Mouse (Mus musculus) embryonic facial prominence, embryonic 11.5 days (tissue): ENCODE measurements around the gene Ptdss2. TPM values are rescaled to one million over a fixed set of nuclear protein-coding genes. Genes with fewer than 3 reads are reported as not detected.

ENCODE experiments used
- ATAC-seq: fragments of 200-750 bp; cut with Nextera tagmentation; replicated peaks from 2 replicates; pipeline ENCODE4 v1.8.0; 2017; ENCODE audit warnings: low read depth; ENCODE audit not compliant: insufficient number of reproducible peaks, low FRiP score, low TSS enrichment
- DNase-seq: peaks from one replicate; pipeline ENCODE4 v3.0.0-alpha.2; 2015; ENCODE audit warnings: low spot score
- H3K27ac ChIP-seq: fragments of 300-500 bp; sonication (generic); replicated peaks from 2 replicates; pipeline ENCODE4 v1.5.1; 2014; ENCODE audit warnings: mild to moderate bottlenecking, low read depth, low read length, control low read depth
- H3K27me3 ChIP-seq: fragments of 300-500 bp; sonication (generic); 2 replicates; pipeline ENCODE4 v1.6.1; 2014; ENCODE audit warnings: mild to moderate bottlenecking, low read length, moderate library complexity, mixed read lengths; ENCODE audit not compliant: control insufficient read depth, insufficient read depth
- H3K36me3 ChIP-seq: fragments of 300-500 bp; sonication (generic); replicated peaks from 2 replicates; pipeline ENCODE4 v1.6.1; 2014; ENCODE audit warnings: low read depth, mild to moderate bottlenecking, low read length, moderate library complexity, mixed read lengths; ENCODE audit not compliant: control insufficient read depth, insufficient read depth
- H3K4me1 ChIP-seq: fragments of 300-500 bp; sonication (generic); 2 replicates; pipeline ENCODE4 v1.6.1; 2014; ENCODE audit warnings: low read length, mixed read lengths; ENCODE audit not compliant: control insufficient read depth, insufficient read depth
- H3K4me2 ChIP-seq: fragments of 300-500 bp; sonication (generic); 2 replicates; pipeline ENCODE4 v1.6.1; 2014; ENCODE audit warnings: low read depth, mild to moderate bottlenecking, control low read depth, low read length, moderate library complexity
- H3K4me3 ChIP-seq: fragments of 300-500 bp; sonication (generic); 2 replicates; pipeline ENCODE4 v1.5.1; 2014; ENCODE audit warnings: low read depth, low read length, control low read depth
- H3K9ac ChIP-seq: fragments of 300-500 bp; sonication (generic); replicated peaks from 2 replicates; pipeline ENCODE4 v1.6.1; 2014; ENCODE audit warnings: mild to moderate bottlenecking, control low read depth, low read length
- H3K9me3 ChIP-seq: fragments of 300-500 bp; sonication (generic); replicated peaks from 2 replicates; pipeline ENCODE4 v1.6.1; 2016; ENCODE audit warnings: mild to moderate bottlenecking, low read length, inconsistent platforms, mixed read lengths; ENCODE audit not compliant: control insufficient read depth
- WGBS: fragments of 180-500 bp; shearing (Covaris S2); extraction: QIAGEN DNeasy Blood & Tissue Kit; methylation state at CpG from one replicate; pipeline ENCODE4 v1.1.7; 2014; 5-methylcytosine and 5-hydroxymethylcytosine counted together
- polyA plus RNA-seq: library from polyadenylated mRNA; unstranded; fragments of >200 nt; fragmentation: Nextera tagmentation; extraction: Ambion mirVana; gene quantifications from 2 replicates; pipeline ENCODE4 v1.2.1, GENCODE M21; 2014

Gene Ptdss2
- polyA plus RNA-seq, 1 experiment from 2014 or later: 69.6 TPM

DNA sequence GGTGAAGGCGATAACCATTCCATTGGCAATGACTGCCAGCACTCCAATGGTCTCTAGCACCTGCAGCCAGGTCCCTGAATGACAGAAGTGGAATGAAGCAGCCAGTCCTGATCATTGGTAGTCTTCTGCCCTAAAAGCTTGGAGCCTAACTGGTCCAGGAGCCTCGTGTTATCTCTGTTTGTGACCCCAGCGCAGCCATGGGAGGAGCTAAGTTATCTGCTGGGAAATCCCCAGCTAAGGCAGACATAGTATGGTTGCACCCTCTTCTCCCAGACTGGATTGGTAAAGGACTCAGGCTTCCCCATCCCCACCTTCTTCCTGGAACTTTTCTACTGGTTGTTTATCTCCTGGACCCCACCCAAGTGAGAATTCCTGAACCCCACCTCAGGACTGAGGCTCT is 19.0 kb upstream of the Ptdss2 start:
- WGBS: 68% methylated on average over 3 of the region's 3 CpGs
- DNase-seq: no peak
- H3K27me3 ChIP-seq: peaks cover 21% of the 10 kb centered on the region

DNA sequence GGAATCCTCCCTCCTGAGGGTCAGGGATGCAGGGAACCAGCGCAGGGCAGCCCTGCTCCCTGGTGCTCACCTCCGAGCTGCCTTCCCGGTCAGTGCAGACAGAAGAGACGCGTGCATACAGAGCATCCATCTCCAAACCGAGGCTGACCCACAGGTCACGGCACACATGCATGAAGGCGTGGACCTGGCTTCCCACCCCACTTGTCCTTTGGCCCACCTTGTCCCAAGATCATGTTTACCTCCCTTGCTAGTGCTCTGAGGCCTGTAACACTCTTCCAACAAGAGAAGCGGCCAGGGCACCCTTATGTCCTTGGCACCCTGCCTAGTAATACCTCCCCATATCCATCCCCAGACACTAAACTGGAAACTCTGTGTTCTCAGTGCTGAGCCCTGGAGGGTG is 6.3 kb upstream of the Ptdss2 start:
- Histone ChIP-seq H3K4me3 (no peak overlapping the region), H3K36me3 (no peaks in the 10 kb centered on the region), H3K4me1 (no peaks in the 10 kb centered on the region), H3K9me3 (no peaks in the 10 kb centered on the region), H3K4me2 (no peak overlapping the region), H3K27ac (no peak overlapping the region), H3K9ac (no peak overlapping the region), H3K27me3 (no peaks in the 10 kb centered on the region; the same call in 1 of the 2 replicates)
- ATAC-seq (no peak), DNase-seq (no peak)
- 92% methylated on average over 9 of the region's 9 CpGs for WGBS

More for the DNA sequence above, 19.0 kb upstream of the Ptdss2 start:
- Histone ChIP-seq H3K4me1 (no peaks in the 10 kb centered on the region), H3K36me3 (no peaks in the 10 kb centered on the region), H3K9me3 (no peaks in the 10 kb centered on the region), H3K4me3 (no peak overlapping the region), H3K4me2 (no peak overlapping the region), H3K9ac (no peak overlapping the region), H3K27ac (no peak overlapping the region)
- no peak for ATAC-seq

DNA sequence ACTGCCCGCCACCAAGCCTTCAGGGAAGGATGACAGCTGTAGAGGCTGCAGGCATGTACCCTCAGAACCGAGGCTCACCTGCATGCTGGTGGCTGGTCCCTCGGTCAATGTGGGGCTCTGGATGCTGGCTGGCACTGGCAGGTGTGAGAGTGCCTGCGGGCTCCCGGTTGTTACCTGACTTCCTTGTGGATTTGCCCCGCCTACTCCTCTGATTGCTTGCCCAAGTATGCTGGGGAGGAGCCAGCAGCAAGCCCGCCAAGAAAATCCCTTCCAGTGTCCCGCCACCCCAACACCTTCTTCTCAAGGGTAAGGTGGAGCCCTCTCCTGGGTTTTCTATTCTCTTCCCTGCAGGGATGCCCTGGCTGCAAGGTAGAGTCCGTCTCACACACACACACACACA is 4.5 kb upstream of the Ptdss2 start, which contains the start of gene Ano9:
Ano9 (minus strand) TSS at position 171 of the 400 bp plus-strand sequence.
- no peak within 1 kb of the TSS for H3K4me3 ChIP-seq

DNA sequence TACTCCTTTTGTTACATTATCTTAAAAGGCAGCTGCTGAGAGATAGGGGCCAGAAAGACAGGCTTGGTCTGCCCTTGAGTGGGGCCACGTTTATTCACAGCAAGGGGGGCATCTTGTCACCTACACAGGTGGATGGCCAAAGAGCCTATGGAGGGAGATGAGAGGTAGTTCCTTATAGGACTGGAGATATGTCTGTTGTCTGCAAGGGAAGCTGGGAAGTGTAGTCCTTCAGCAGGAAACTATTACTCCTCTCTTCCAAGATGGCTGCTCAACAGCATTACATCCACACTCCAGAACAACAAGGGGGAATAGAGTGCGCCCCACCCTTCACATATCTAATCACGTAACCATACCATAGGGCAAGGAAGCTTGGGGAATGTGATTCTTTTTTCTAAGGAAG is 2.7 kb upstream of the Ptdss2 start:
- H3K4me3 ChIP-seq: no peak overlapping the region
- WGBS: 76% methylated on average over 3 of the region's 3 CpGs
- no peak overlapping the region for H3K27ac ChIP-seq
- no peak for ATAC-seq
- no peak overlapping the region for H3K9ac ChIP-seq
- H3K4me1 ChIP-seq: no peaks in the 10 kb centered on the region
- no peaks in the 10 kb centered on the region for H3K36me3 ChIP-seq
- H3K9me3 ChIP-seq: no peaks in the 10 kb centered on the region
- H3K27me3 ChIP-seq: no peaks in the 10 kb centered on the region; the same call in 1 of the 2 replicates
- no peak overlapping the region for H3K4me2 ChIP-seq
- no peak for DNase-seq

More for the DNA sequence above, 4.5 kb upstream of the Ptdss2 start, which contains the start of gene Ano9:
- ATAC-seq (no peak), DNase-seq (no peak)
- Histone ChIP-seq H3K4me1 (no peaks in the 10 kb centered on the region), H3K9ac (no peak within 1 kb of the TSS), H3K4me2 (no peak within 1 kb of the TSS; the same call in 1 of the 2 replicates), H3K27me3 (no peaks in the 10 kb centered on the region; the same call in 1 of the 2 replicates), H3K27ac (no peak within 1 kb of the TSS), H3K36me3 (no peaks in the 10 kb centered on the region), H3K9me3 (no peaks in the 10 kb centered on the region)
- 13% methylated on average over 9 of the region's 9 CpGs for WGBS

DNA sequence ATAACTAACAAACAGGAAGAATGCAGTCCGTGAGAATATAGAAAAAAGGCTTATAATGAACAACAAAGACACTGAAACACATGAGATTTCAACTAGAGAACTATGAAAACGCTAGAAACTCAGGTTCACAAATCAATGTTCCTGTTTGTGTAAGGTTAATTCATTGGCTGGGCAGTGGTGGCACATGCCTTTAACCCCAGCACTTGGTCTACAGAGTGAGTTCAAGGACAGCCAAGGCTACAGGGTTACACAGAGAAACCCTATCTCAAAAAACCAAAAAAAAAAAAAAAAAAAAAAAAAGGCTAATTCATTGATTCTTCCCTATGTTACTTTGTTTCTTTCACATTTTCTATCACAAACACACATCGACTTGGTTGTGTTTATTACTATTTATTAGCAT is 1.6 kb upstream of the Ptdss2 start:
- no peaks in the 10 kb centered on the region for H3K36me3 ChIP-seq
- H3K4me2 ChIP-seq: no peak overlapping the region
- H3K9me3 ChIP-seq: no peaks in the 10 kb centered on the region
- no peak overlapping the region for H3K9ac ChIP-seq
- no peak overlapping the region for H3K4me3 ChIP-seq
- H3K27ac ChIP-seq: no peak overlapping the region
- no peaks in the 10 kb centered on the region; the same call in 1 of the 2 replicates for H3K27me3 ChIP-seq
- H3K4me1 ChIP-seq: no peaks in the 10 kb centered on the region
- no peak for DNase-seq
- WGBS: 89% methylated on average over 3 of the region's 3 CpGs
- no peak for ATAC-seq

DNA sequence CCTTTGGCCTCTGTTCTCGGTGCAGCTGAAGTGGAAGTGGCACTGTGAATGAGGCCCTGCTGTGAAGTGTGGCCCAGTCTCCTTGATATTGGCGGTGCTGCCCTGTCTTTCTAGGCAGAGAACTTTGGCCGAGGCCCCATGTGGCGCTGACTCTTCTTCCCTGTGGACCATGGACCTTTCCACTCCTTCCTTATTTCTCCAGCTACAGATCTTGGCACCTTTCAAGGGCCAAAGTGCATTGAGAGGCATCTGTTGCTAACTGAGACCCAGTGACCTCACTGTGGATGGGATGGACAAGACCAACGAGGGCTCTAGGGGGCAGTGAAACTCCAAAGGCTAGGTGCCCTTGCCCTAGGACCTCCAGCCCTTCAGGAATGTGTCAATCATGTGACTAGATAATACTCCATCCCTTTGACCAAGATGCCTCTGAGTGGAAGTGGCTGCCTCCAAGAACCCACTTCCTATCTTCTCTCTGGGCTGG is 1.1 kb upstream of the Ptdss2 start:
- ATAC-seq: no peak
- 74% methylated on average over 5 of the region's 5 CpGs for WGBS
- DNase-seq: no peak
- Histone ChIP-seq H3K4me3 (no peak overlapping the region), H3K4me2 (no peak overlapping the region), H3K4me1 (no peaks in the 10 kb centered on the region), H3K9me3 (no peaks in the 10 kb centered on the region), H3K27me3 (no peaks in the 10 kb centered on the region; the same call in 1 of the 2 replicates), H3K36me3 (no peaks in the 10 kb centered on the region), H3K27ac (no peak overlapping the region), H3K9ac (no peak overlapping the region)

DNA sequence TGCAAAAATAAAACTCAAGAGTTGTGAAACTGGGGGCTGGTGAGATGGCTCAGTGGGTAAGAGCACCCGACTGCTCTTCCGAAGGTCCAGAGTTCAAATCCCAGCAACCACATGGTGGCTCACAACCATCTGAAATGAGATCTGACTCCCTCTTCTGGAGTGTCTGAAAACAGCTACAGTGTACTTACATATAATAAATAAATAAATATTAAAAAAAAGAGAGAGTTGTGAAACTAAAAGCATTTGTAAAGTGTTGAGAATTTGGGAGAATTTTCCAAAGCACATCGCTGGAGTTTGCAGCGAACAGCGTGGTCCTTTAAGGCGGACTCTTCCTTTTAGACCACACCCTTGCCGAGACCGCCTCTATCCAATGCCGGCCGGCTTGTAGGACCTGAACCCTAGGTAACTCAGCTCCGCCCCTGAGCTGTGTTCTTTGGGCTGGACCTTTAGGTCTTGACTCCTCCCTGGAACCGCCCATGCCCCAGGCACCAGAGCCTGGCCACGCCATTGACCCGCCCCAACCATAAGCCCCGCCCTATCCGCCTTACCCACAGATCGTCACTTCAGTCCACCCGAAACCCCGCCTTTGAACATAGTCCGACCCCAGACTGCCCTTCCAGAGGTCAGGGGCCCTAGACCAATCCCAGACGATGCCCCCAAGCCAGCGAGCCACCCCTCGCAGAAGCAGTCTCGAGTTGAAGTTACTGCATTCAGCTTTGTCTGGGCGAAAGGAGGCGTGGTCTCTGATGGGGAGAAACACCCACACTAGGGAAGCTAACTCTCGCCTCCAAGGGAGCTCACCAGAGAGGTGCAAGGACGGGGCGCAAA is 721 bp downstream of the Ptdss2 start:
- WGBS: 3% methylated on average over 29 of the region's 29 CpGs
- H3K9ac ChIP-seq: peak overlapping the region; percentile 75
- no peaks in the 10 kb centered on the region for H3K36me3 ChIP-seq
- peak overlapping the region; percentile 50 for H3K4me3 ChIP-seq
- peak overlapping the region; percentile 60 for H3K4me2 ChIP-seq
- DNase-seq: peak; percentile 99
- peak overlapping the region; percentile 67 for H3K27ac ChIP-seq
- peak; percentile 98 for ATAC-seq
- H3K27me3 ChIP-seq: no peaks in the 10 kb centered on the region; the same call in 1 of the 2 replicates
- H3K4me1 ChIP-seq: no peaks in the 10 kb centered on the region
- no peaks in the 10 kb centered on the region for H3K9me3 ChIP-seq

DNA sequence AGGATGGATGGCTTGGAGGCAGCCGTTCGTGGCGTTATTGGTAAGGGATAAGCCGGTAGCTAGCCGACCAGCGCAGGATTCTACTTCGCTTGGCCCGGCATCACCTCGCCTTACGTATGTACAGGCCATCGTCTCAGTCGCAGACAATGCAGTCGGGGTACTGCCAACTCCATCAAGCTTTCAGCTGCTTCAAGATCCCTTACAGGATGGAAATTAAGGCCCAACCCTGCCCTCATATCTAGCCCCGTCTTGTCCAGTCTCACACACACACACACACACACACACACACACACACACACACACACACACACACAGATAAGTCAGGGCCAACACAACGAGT is 1.3 kb downstream of the Ptdss2 start:
- H3K36me3 ChIP-seq: no peaks in the 10 kb centered on the region
- WGBS: 4% methylated on average over 15 of the region's 15 CpGs
- H3K4me1 ChIP-seq: no peaks in the 10 kb centered on the region
- H3K9me3 ChIP-seq: no peaks in the 10 kb centered on the region
- no peak for ATAC-seq
- peak overlapping the region; percentile 75 for H3K9ac ChIP-seq
- H3K27ac ChIP-seq: peak overlapping the region; percentile 67
- no peaks in the 10 kb centered on the region for H3K27me3 ChIP-seq
- peak overlapping the region; percentile 60 for H3K4me2 ChIP-seq
- H3K4me3 ChIP-seq: peak overlapping the region; percentile 50
- no peak for DNase-seq
